Mouse (Mus musculus) G1E (cell line): Measurements from ENCODE around the gene Ndufc2. TPM values are rescaled to one million over a fixed set of nuclear protein-coding genes. Genes with fewer than 3 reads are reported as not detected.

Source experiments
- ATAC-seq: 2 replicates; pipeline ENCODE4 v1.8.0; 2016; ENCODE audit warnings: mild to moderate bottlenecking; ENCODE audit not compliant: insufficient number of reproducible peaks, poor library complexity, low FRiP score, severe bottlenecking; ENCODE audit errors: extremely low read depth
- DNase-seq: peaks from one replicate; pipeline ENCODE4 v3.0.0; 2012; ENCODE audit warnings: low spot score
- H3K27me3 ChIP-seq: 2 replicates; pipeline ENCODE4 v1.6.1; 2012; ENCODE audit warnings: mild to moderate bottlenecking, low read length, inconsistent platforms; ENCODE audit not compliant: insufficient read depth
- H3K36me3 ChIP-seq: replicated peaks from 2 replicates; pipeline ENCODE3; 2012; ENCODE audit warnings: mild to moderate bottlenecking, inconsistent platforms
- H3K4me1 ChIP-seq: 2 replicates; pipeline ENCODE4 v1.6.1; 2012; ENCODE audit warnings: low read depth, low read length, inconsistent platforms, mixed read lengths; ENCODE audit not compliant: insufficient read depth
- H3K4me3 ChIP-seq: 2 replicates; pipeline ENCODE4 v1.5.1; 2012; ENCODE audit warnings: low read depth, mild to moderate bottlenecking, inconsistent platforms, low read length, moderate library complexity, mixed read lengths
- H3K9me3 ChIP-seq: replicated peaks from 2 replicates; pipeline ENCODE4 v1.6.1; 2012; ENCODE audit warnings: inconsistent platforms
- CTCF ChIP-seq: IDR thresholded peaks from 2 replicates; pipeline ENCODE4 v1.5.1; 2012; ENCODE audit warnings: low read depth, low read length, inconsistent platforms, mixed read lengths
- GATA1 ChIP-seq: IDR thresholded peaks from 2 replicates; pipeline ENCODE4 v1.6.1; 2012; ENCODE audit warnings: borderline replicate concordance, low read length, inconsistent platforms, mixed read lengths
- GATA2 ChIP-seq: IDR thresholded peaks from 2 replicates; pipeline ENCODE4 v1.6.1; 2012; ENCODE audit warnings: low read depth, low read length, inconsistent platforms, borderline replicate concordance
- POLR2AphosphoS5 ChIP-seq: IDR thresholded peaks from 2 replicates; pipeline ENCODE4 v1.6.1; 2012; ENCODE audit warnings: low read depth, low read length, inconsistent platforms; ENCODE audit not compliant: insufficient replicate concordance
- TAL1 ChIP-seq: conservative IDR thresholded peaks from 2 replicates; pipeline ENCODE4 v1.6.1; 2012; ENCODE audit warnings: low read depth, low read length, inconsistent platforms, mixed read lengths
- polyA plus RNA-seq: library from polyadenylated mRNA; stranded (reverse); fragments of >175 nt; gene quantifications from 2 replicates; pipeline ENCODE4 v1.2.3, GENCODE M21; 2012
- total RNA-seq, 2 experiments: library from RNA; stranded (forward) in 1 of 2; stranded (reverse) in 1 of 2; fragments of 200-1000 nt in 1 of 2; fragments of >200 nt in 1 of 2; fragmentation: Nextera tagmentation in 1 of 2; gene quantifications; 2 replicates each; pipeline ENCODE4 v1.2.3; 2014 to 2017

Ndufc2 gene
- total and polyA plus RNA-seq, 3 experiments = 149 to 297 (median 259) TPM

DNA sequence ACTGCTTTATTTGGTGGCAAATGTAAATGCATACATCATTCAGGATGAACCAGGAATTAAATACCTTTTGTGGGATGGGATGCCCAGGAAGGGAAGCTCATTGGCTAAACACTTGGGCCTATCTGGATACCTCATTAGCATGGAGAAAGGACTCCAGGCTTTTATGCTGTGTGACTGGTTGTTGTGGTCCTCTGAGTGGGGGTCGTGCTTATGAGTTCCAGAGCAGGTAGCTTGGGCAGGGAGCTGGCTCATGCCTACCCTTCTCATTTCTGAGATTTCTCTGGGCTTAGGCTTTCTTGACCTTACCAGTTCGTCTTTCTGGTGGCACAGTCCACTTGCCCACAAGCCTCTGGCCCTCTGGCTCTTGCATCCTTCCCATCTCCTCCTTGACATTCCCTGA is 5.4 kb upstream of the Ndufc2 start:
- Histone ChIP-seq H3K9me3 (no peaks in the 10 kb centered on the region), H3K36me3 (peaks cover 41% of the 10 kb centered on the region), H3K27me3 (peaks cover 3% of the 10 kb centered on the region; the same call in 1 of the 2 replicates), H3K4me3 (no peak overlapping the region), H3K4me1 (peaks cover 8% of the 10 kb centered on the region; the same call in 1 of the 2 replicates)
- TF ChIP-seq TAL1 (no peak), CTCF (no peak), POLR2AphosphoS5 (no peak), GATA1 (no peak), GATA2 (no peak)
- DNase-seq (no peak), ATAC-seq (no peak)

DNA sequence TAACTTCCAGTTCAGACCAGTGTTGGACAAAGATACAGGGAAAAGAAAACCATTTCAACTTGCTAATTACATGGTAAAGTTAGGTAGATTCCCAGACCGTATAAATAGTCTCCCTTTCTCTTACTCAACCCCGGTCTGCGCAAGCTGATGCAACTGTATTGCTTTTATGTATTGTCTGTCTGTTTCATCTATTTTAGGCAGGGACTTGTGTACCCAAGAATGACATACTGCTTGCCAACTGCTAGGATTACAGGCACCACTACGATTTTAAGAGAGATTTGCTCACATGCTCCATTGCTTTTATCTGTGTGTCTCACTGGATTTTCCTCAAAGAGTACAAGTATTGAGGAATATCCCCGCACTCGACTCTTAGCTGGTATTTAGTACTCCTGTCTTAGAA is 860 bp upstream of the Ndufc2 start:
- no peak overlapping the region for H3K4me3 ChIP-seq
- TF ChIP-seq GATA1 = no peak
- TF ChIP-seq CTCF = no peak
- no peak for TF ChIP-seq GATA2
- TF ChIP-seq TAL1 = no peak
- TF ChIP-seq POLR2AphosphoS5 = no peak
- ATAC-seq = no peak
- H3K9me3 ChIP-seq = no peaks in the 10 kb centered on the region
- peaks cover 23% of the 10 kb centered on the region for H3K36me3 ChIP-seq
- H3K4me1 ChIP-seq = peaks cover 30% of the 10 kb centered on the region
- no peak for DNase-seq
- H3K27me3 ChIP-seq = peaks cover 3% of the 10 kb centered on the region; the same call in 1 of the 2 replicates

DNA sequence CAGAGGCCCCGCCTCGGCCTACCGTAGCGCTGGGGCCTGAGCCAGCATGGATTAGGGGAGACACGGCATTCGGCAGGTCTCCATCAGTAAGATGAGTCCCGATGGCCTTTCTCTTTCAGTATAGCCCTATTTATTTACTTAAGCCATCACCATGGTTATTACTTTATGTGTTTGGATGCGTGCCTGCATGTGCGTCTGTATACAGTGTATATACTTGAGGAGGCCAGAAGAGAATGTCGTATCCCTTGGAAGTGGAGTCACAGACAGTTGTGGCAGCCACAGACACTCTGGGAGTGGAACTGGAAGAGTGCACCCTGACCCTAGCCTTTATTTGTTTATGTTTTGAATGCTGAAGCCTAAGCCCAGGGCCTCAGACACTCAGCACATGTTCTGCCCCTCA is 7.3 kb downstream of the Ndufc2 start:
- Histone ChIP-seq H3K4me3 (no peak overlapping the region), H3K36me3 (peaks cover 83% of the 10 kb centered on the region), H3K27me3 (no peaks in the 10 kb centered on the region), H3K4me1 (peaks cover 3% of the 10 kb centered on the region; the same call in 1 of the 2 replicates), H3K9me3 (peaks cover 3% of the 10 kb centered on the region)
- TF ChIP-seq GATA2 (no peak), TAL1 (no peak), POLR2AphosphoS5 (no peak), CTCF (no peak), GATA1 (no peak)
- no peak for ATAC-seq
- no peak for DNase-seq

DNA sequence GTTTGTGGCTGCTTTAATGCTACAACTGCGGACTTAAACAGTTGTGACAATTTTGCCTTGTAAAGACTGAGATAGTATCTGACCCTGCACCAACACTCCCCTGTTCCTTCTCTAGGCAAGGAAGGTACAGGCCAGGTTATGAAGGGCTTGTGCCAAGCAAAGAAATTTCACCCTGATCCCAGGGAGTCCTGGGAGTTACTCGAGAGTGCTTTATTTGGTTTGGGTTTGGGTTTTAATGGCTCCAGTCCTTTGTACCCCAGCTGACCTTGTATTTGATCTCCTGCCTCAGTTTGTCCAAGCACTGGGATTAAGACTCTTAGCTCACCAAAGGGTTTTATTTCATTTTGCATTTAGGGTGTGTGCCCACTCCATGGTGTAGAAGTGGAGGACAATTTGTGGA is 11.3 kb downstream of the Ndufc2 start:
- Histone ChIP-seq H3K4me3 (no peak overlapping the region), H3K27me3 (no peaks in the 10 kb centered on the region), H3K4me1 (peaks cover 11% of the 10 kb centered on the region; the same call in 1 of the 2 replicates), H3K36me3 (peaks cover 66% of the 10 kb centered on the region), H3K9me3 (peaks cover 3% of the 10 kb centered on the region)
- no peak for DNase-seq
- ATAC-seq = no peak
- TF ChIP-seq TAL1 (no peak), GATA2 (no peak)

DNA sequence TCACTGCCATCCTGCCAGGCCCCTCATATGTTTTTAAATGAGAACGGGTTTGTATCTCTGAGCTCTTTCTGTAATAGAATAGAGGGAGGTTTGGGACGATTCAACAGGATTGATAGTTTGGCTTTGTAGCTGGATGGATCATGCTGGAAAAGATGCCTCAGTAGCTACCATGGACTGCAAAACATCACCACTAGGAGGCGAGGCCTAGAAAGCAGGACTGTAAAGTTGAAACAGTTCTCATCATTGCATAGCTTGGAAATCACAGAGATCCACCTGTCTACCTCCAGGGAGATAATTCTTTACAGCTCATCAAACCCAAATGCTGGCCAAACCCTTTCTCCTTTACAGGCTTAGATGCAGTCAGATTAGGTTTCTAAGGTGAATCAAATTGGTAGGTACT is 11.8 kb downstream of the Ndufc2 start:
- TF ChIP-seq TAL1 (no peak), GATA2 (no peak), CTCF (no peak; the same call in 1 of the 2 replicates), GATA1 (no peak), POLR2AphosphoS5 (no peak)
- DNase-seq (no peak), ATAC-seq (no peak)
- peaks cover 63% of the 10 kb centered on the region for H3K36me3 ChIP-seq
- peaks cover 11% of the 10 kb centered on the region; the same call in 1 of the 2 replicates for H3K4me1 ChIP-seq
- H3K27me3 ChIP-seq = no peaks in the 10 kb centered on the region; the same call in 1 of the 2 replicates
- peaks cover 3% of the 10 kb centered on the region for H3K9me3 ChIP-seq
- no peak overlapping the region for H3K4me3 ChIP-seq

DNA sequence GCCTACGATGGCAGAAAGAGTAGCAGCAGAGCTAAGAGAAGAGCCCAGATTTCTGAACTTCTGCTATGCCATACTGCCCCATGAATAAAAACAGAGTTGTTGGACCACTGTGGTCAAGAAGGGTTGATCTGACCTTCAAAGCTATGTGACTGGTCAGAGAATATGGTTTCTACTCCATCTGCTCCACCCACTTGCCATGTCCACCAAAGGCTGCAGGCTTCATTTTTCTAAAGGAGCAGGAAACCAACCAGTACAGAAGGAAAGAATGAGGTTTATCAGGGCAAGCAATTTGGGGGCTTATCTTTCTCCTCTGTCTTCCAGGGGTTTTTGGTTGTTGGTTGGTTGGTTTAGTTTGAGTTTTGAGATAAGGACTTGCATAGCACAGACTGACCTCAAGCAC is 14.2 kb downstream of the Ndufc2 start:
- TF ChIP-seq GATA1 (no peak), POLR2AphosphoS5 (no peak), GATA2 (no peak), TAL1 (no peak), CTCF (no peak)
- peaks cover 40% of the 10 kb centered on the region for H3K36me3 ChIP-seq
- H3K4me1 ChIP-seq = peaks cover 11% of the 10 kb centered on the region; the same call in 1 of the 2 replicates
- no peak for DNase-seq
- H3K4me3 ChIP-seq = no peak overlapping the region
- no peak for ATAC-seq
- H3K27me3 ChIP-seq = peaks cover 13% of the 10 kb centered on the region
- peaks cover 3% of the 10 kb centered on the region for H3K9me3 ChIP-seq

DNA sequence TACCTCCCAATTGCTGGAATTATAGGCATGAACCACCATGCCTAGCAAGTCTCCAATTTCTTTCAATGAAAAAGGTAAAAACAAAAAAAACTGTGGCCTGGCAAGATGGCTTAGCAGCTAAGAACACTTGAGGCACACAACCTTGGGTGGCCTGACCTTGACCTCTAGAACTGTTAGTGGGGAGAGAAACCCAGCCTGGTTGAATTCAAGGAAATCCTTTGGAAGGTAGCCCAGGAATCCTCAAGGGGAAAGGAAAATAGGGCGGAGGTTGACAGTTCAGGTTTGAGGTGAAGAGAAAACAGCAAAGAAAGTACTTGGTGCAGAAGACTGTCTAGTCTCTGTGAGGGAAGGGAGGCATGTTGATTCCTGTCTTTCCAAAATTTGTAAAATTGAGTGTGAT is 14.6 kb downstream of the Ndufc2 start:
- no peak for ATAC-seq
- Histone ChIP-seq H3K9me3 (peaks cover 3% of the 10 kb centered on the region), H3K4me1 (peaks cover 11% of the 10 kb centered on the region; the same call in 1 of the 2 replicates), H3K36me3 (peaks cover 36% of the 10 kb centered on the region), H3K4me3 (no peak overlapping the region), H3K27me3 (peaks cover 16% of the 10 kb centered on the region)
- DNase-seq = no peak
- no peak for TF ChIP-seq POLR2AphosphoS5
- no peak for TF ChIP-seq GATA1
- no peak for TF ChIP-seq CTCF
- no peak for TF ChIP-seq GATA2
- TF ChIP-seq TAL1 = no peak
